Comparison of ENCODE assay signal across 8 mouse cellular contexts in the genomic region with DNA sequence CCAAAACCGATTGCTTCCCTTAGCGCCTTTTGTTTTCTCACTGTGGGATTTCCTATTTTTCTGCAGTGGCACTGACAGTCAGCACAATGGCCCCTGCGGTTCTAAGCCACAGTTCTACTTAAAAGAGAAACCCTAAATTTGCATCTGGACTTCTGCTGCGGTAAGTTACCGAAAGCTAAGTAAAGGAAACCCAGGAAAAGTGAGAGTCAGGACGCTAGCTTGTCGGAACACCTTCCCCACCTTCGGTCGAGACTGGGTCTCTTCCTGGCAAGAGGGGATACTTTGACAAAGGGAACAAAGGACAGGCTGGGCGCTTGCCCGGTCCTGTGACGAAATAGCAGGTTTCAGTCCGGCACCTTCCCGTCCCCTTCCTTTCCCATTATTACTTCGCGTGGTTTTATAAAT. TPM values are rescaled to one million over a fixed set of nuclear protein-coding genes. Genes with fewer than 3 reads are reported as not detected.
DNase-seq lines count a peak whose midpoint lies in the region; ATAC-seq lines count a peak whose summit lies in the region.

No protein-coding gene starts in this region.

- H3K9ac ChIP-seq in kidney, embryonic 15.5 days = 0 out of 2 replicates have a peak overlapping the region, but pooled peaks have one; percentile 0

- no peaks in the 10 kb centered on the region for H3K36me3 ChIP-seq in erythroblast, embryonic 14.5 days (ENCODE audit: control insufficient read depth)
- no peaks in the 10 kb centered on the region for H3K36me3 ChIP-seq in kidney, embryonic 15.5 days

- intact Hi-C loops in left cerebral cortex, postnatal 25 days (cut with DNase I) = loop anchor here (5.0 kb wide), 2 partner anchors 138 to 158 kb away; a partner anchor contains a TSS

- 6% methylated on average over 16 of the region's 16 CpGs for WGBS in kidney, embryonic 15.5 days

- peaks cover 4% of the 10 kb centered on the region; the same call in 1 of the 2 replicates for H3K27me3 ChIP-seq in erythroblast, embryonic 14.5 days (ENCODE audit: control insufficient read depth)
- no peaks in the 10 kb centered on the region for H3K27me3 ChIP-seq in kidney, embryonic 15.5 days

- H3K4me3 ChIP-seq in erythroblast, embryonic 14.5 days (replicated peaks) = peak overlapping the region; percentile 47
- H3K4me3 ChIP-seq in kidney, embryonic 15.5 days (replicated peaks) = peak overlapping the region; percentile 28

- DNase-seq in heart, adult 8-10 months (ENCODE audit: low spot score) = peak; percentile 36
- DNase-seq in lung, postnatal 36 days = peak; percentile 62
- no peak for DNase-seq in ovary, postnatal 10 days (ENCODE audit: low spot score)
- DNase-seq in left cerebral cortex, postnatal 25 days (ENCODE audit: low spot score in 2 of 2) = no peak
- DNase-seq in right cerebral cortex, postnatal 4 days = no peak

- ATAC-seq in erythroblast, adult 5-6 weeks (replicated peaks; ENCODE audit: low FRiP score, poor library complexity, severe bottlenecking) = no peak
- ATAC-seq in kidney, embryonic 15.5 days (replicated peaks; ENCODE audit: low FRiP score) = no peak

- peaks cover 8% of the 10 kb centered on the region for H3K4me1 ChIP-seq in erythroblast, embryonic 14.5 days (ENCODE audit: control insufficient read depth)
- no peaks in the 10 kb centered on the region for H3K4me1 ChIP-seq in kidney, embryonic 15.5 days

- H3K27ac ChIP-seq in kidney, embryonic 15.5 days = no peak overlapping the region

- no peaks in the 10 kb centered on the region for H3K9me3 ChIP-seq in erythroblast, embryonic 14.5 days (ENCODE audit: control insufficient read depth, low read length)
- no peaks in the 10 kb centered on the region for H3K9me3 ChIP-seq in kidney, embryonic 15.5 days (replicated peaks)

- H3K4me2 ChIP-seq in kidney, embryonic 15.5 days = peak overlapping the region; percentile 53

RNA-seq across cellular contexts. Expression of a gene that starts 15.3 kb away (rescaled TPM):
- 0.36 and 0.55 TPM in 2 replicates for polyA plus RNA-seq in erythroblast, embryonic 14.5 days (2012)
- total RNA-seq in erythroblast, adult 5-6 weeks (2015; ENCODE audit: low replicate concordance) = 4.6 and 12.9 TPM in 2 replicates
- 5.4 and 12.4 TPM in 2 replicates for total RNA-seq in erythroblast, adult 5-6 weeks (2017; ENCODE audit: low replicate concordance)
- total RNA-seq in heart, adult 8-10 months (2022) = 1 to 10 TPM; 5.4 to 6.7 (median 5.5) TPM
- polyA plus RNA-seq in kidney, embryonic 15.5 days (2015; fragmentation: Nextera tagmentation; extraction: Ambion mirVana) = 10.8 and 13.0 TPM in 2 replicates
- total RNA-seq in left cerebral cortex, postnatal 25 days (2021) = 10 to 100 TPM; 48.9 to 52.6 TPM

RNA-seq across cellular contexts. Expression of a gene that starts 23.1 kb away (rescaled TPM):
- 1.2 and 2.2 TPM in 2 replicates for polyA plus RNA-seq in erythroblast, embryonic 14.5 days (2012)
- 4.8 and 6.7 TPM in 2 replicates for total RNA-seq in erythroblast, adult 5-6 weeks (2015; ENCODE audit: low replicate concordance)
- total RNA-seq in erythroblast, adult 5-6 weeks (2017; ENCODE audit: low replicate concordance) = 10.6 and 12.1 TPM in 2 replicates
- total RNA-seq in heart, adult 8-10 months (2022) = 1 to 10 TPM; 7.8 to 8.7 (median 8.6) TPM
- 24.5 and 27.9 TPM in 2 replicates for polyA plus RNA-seq in kidney, embryonic 15.5 days (2015; fragmentation: Nextera tagmentation; extraction: Ambion mirVana)
- 10 to 100 TPM; 16.8 to 17.4 TPM for total RNA-seq in left cerebral cortex, postnatal 25 days (2021)

Comparison
In these comparisons a context has a peak if more than half of its experiments do, and no peak if none do; other contexts are left out.
1. DNase-seq: peak in heart, adult 8-10 months (single experiment) and lung, postnatal 36 days (single experiment); none in ovary, postnatal 10 days (single experiment), left cerebral cortex, postnatal 25 days (0 of 2) and right cerebral cortex, postnatal 4 days (single experiment).